Mouse (Mus musculus): ENCODE measurements around the gene Cfdp1. TPM values are rescaled to one million over a fixed set of nuclear protein-coding genes. Genes with fewer than 3 reads are reported as not detected.

Cfdp1 gene
- polyA plus RNA-seq, 1 experiment from 2014 or later, result 225 TPM

DNA sequence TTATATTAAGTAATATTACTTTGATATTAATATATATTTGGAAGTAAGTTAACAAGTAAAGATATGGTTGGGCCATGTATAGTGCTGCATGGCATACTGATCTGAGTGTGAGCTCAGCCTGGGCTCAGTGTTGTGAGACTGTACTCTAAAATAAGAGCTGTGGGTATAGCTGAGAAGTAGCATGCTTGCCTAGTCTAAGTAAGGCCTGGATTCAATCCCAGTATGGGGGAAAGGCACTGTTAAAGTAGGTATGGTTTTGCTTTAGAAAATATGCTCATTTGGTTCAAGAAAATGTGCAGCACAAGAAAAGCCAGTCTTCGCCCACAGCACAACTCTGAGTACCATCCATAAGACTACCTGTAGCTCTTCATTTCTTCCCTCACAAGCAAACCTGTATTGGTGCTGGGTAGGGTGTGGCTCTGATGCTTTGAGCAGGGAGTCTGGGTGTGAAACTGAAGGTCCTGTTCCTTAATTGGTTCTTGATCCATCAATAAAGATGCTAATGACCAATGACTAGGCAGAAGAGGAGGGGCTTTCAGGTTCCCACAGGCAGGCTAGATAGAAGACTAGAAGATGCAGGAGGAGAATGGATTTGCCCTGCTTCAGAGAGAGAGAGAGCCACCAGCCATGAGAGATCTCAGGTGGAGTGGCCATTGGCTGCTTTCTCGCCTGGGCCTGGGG, 43.3 kb downstream of the Cfdp1 start:
- 69% methylated on average over 2 of the region's 2 CpGs for WGBS
- H3K4me3 ChIP-seq, result no peak overlapping the region
- H3K4me1 ChIP-seq, result no peaks in the 10 kb centered on the region
- no peak for DNase-seq (ENCODE audit: low spot score)
- no peaks in the 10 kb centered on the region for H3K9me3 ChIP-seq (replicated peaks)
- H3K36me3 ChIP-seq, result peaks cover 42% of the 10 kb centered on the region
- no peaks in the 10 kb centered on the region for H3K27me3 ChIP-seq (ENCODE audit: low read depth, poor library complexity, severe bottlenecking)
- H3K27ac ChIP-seq (replicated peaks), result no peak overlapping the region

DNA sequence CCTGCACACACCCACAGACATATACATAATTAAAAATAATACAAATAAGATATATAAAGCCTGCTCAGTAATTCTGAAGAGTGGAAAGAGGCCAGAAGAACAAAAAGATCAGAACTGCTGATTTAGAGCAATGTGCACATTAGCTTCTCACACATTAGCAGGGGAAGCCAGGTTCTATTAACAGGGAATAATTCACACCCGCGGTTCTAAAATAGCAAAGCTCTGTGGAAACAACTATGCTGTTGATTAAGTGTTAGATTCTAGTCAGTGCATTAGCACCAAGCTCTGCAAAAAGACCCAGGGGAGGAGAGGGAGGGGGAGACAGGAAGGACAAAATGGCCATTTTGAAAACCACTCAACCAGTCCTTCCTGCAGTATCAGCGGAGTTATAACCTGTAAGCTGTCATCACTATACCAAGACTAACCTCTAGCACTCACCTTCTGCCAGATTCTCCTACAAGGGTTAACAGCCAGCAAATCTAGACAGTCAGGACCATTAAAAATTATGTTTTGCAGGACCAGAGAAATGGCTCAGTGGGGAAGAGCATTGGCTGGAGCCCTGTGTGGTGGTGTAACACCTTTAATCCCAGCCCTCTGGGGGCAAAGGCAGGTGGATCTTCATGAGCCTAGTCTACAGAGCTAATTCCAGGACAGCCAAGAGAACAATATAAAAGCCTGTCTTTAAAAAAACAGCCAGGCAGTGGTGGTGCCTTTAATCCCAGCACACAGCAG, 45.0 kb downstream of the Cfdp1 start:
- no peak overlapping the region for H3K27ac ChIP-seq (replicated peaks)
- H3K9me3 ChIP-seq (replicated peaks), result no peaks in the 10 kb centered on the region
- H3K4me3 ChIP-seq, result no peak overlapping the region
- no peak for DNase-seq (ENCODE audit: low spot score)
- no peaks in the 10 kb centered on the region for H3K27me3 ChIP-seq (ENCODE audit: low read depth, poor library complexity, severe bottlenecking)
- H3K36me3 ChIP-seq, result peaks cover 29% of the 10 kb centered on the region
- H3K4me1 ChIP-seq, result no peaks in the 10 kb centered on the region
- WGBS, result 87% methylated on average over 3 of the region's 3 CpGs

DNA sequence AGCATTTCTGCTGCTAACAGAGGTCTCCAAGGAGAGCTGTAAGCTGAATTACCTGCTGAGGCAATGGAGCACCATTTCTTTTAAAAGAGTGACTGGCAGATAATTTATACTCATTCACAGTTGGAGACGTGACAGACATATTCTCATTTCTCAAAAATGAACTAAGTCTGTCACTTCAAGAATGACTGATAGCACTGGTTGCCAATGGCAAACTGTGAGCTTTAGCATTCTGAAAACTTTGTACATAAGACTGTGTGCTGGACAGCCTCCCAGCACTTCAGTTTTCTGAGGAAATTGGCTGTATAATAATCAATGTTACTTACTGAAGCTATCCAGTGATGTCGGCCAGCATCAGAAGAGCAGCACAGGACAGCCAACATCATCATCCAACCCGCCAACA, 46.1 kb downstream of the Cfdp1 start:
- H3K9me3 ChIP-seq (replicated peaks), result no peaks in the 10 kb centered on the region
- peaks cover 25% of the 10 kb centered on the region for H3K36me3 ChIP-seq
- 97% methylated on average over 3 of the region's 3 CpGs for WGBS
- no peak overlapping the region for H3K27ac ChIP-seq (replicated peaks)
- H3K4me3 ChIP-seq, result no peak overlapping the region
- no peaks in the 10 kb centered on the region for H3K4me1 ChIP-seq
- DNase-seq (ENCODE audit: low spot score), result no peak
- no peaks in the 10 kb centered on the region for H3K27me3 ChIP-seq (ENCODE audit: low read depth, poor library complexity, severe bottlenecking)

DNA sequence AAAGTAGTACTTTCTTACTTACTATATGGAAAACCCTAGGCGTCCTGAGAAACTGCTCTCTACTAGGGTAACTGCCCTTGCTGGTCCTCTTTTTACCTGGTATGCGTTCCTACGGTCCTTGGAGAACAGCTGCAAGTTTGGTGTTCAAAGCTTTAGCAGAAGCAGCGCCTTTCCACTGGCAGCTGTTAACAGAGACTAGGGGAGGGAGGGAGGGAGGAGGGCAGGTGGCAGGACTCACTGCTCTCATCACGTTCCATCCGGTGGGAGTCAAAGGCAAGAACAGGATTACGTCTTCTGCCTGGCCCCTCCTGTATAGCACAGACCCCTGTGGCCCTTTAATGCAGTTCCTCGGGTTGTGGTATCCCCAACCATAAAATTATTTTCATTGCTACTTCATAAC, 50.7 kb downstream of the Cfdp1 start:
- Histone ChIP-seq H3K4me3 (no peak overlapping the region), H3K36me3 (peaks cover 12% of the 10 kb centered on the region), H3K27ac (replicated peaks) (no peak overlapping the region), H3K27me3 (ENCODE audit: low read depth, poor library complexity, severe bottlenecking) (no peaks in the 10 kb centered on the region), H3K4me1 (no peaks in the 10 kb centered on the region), H3K9me3 (replicated peaks) (no peaks in the 10 kb centered on the region)
- DNase-seq (ENCODE audit: low spot score), result no peak
- 94% methylated on average over 8 of the region's 8 CpGs for WGBS

DNA sequence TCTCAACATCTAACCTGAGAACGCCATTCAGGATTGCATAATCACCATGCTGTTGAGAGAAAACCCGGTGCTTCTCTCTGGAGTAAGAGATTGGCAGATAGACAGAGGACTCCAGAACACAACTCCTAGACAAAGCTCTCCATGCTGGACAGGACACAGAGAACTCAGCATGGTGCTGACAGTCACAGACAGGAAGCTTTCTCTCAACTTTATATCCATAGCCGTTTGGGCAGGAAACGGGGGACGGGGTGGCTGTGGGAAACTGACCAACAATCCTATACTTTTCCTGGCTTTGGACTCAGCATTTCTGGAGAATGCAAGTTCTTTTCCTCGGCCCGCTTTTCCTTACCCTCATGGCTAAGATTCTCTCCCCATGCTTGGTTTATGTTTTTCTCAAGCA, 51.8 kb downstream of the Cfdp1 start:
- Histone ChIP-seq H3K27me3 (ENCODE audit: low read depth, poor library complexity, severe bottlenecking) (no peaks in the 10 kb centered on the region), H3K4me1 (no peaks in the 10 kb centered on the region), H3K4me3 (no peak overlapping the region), H3K9me3 (replicated peaks) (no peaks in the 10 kb centered on the region), H3K27ac (replicated peaks) (no peak overlapping the region), H3K36me3 (peaks cover 17% of the 10 kb centered on the region)
- no peak for DNase-seq (ENCODE audit: low spot score)
- WGBS, result 90% methylated on average over 7 of the region's 7 CpGs

DNA sequence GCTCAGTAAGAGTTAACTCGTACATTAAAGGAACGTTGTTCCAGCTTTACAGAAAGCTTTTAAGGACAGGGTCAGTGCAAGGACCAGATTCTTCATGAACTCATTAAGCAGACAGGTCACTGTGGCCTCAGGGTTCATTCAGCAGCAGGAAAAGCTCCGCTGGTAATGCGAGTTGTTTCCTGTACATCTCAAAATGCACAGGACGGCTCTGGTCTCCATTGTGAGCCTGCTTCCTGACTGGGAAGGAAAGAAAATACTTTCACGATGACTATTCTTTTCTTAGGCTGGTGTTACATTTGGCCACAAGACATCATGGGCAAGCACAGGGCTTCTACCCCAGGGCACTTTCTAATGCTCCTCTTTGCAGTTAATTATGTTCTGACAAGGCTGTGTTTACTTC, 52.6 kb downstream of the Cfdp1 start:
- H3K27me3 ChIP-seq (ENCODE audit: low read depth, poor library complexity, severe bottlenecking), result no peaks in the 10 kb centered on the region
- no peak overlapping the region for H3K27ac ChIP-seq (replicated peaks)
- 78% methylated on average over 6 of the region's 6 CpGs for WGBS

DNA sequence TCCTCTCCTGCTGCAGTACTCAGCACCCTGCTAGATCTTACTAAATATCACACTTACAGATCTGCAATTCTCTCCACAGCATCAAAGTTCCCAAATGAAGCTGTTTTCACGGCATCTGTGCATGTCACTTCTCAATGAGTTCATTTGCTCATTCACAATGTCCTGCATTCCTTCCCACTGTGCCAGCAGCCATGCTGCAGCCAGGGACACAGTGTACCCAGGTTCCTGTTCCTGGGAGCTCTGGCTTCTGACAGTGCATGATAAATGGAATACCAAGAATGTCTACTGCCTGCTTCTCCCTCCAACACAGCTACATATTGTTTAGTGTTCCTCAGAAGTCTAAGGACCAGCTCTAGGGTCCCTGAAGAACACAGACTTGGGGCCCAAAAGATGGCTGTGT, 57.6 kb downstream of the Cfdp1 start:
- H3K4me1 ChIP-seq, result no peaks in the 10 kb centered on the region
- no peaks in the 10 kb centered on the region for H3K9me3 ChIP-seq (replicated peaks)
- H3K36me3 ChIP-seq, result peaks cover 27% of the 10 kb centered on the region
- no peak overlapping the region for H3K4me3 ChIP-seq
- no peak overlapping the region for H3K27ac ChIP-seq (replicated peaks)
- H3K27me3 ChIP-seq (ENCODE audit: low read depth, poor library complexity, severe bottlenecking), result no peaks in the 10 kb centered on the region
- 74% methylated on average over 1 of the region's 1 CpGs for WGBS
- no peak for DNase-seq (ENCODE audit: low spot score)

More for the DNA sequence above, 52.6 kb downstream of the Cfdp1 start:
- DNase-seq (ENCODE audit: low spot score), result no peak
- no peaks in the 10 kb centered on the region for H3K4me1 ChIP-seq
- no peak overlapping the region for H3K4me3 ChIP-seq
- H3K9me3 ChIP-seq (replicated peaks), result no peaks in the 10 kb centered on the region
- H3K36me3 ChIP-seq, result peaks cover 17% of the 10 kb centered on the region

DNA sequence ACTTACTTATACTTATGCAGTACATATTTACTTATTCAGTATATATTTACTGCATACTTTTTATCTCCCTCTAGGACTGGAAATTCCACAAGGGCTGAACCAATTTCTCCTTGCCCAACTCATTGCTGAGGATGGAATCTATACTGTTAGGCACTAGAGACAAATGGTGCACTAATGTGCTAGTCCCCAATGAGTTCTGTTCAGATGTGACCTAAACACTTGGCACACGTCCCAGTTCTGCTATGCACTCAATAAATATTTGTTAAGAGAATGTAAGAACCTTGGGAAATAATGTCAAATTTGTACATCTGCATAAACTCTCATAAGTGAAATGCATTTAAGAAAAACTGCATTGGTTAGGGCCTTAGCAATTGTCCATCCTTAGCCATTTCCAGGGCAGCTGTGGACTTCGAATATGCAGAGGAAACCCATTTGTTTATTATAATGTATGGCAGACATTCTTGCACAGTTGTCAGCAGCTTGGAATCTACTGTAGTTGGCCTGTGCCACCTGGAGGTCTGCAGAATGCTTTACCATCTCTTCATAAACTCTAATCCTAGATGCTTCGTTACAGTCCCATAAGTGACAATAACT, 60.7 kb downstream of the Cfdp1 start:
- Histone ChIP-seq H3K27ac (replicated peaks) (no peak overlapping the region), H3K27me3 (ENCODE audit: low read depth, poor library complexity, severe bottlenecking) (no peaks in the 10 kb centered on the region), H3K4me3 (no peak overlapping the region), H3K36me3 (peaks cover 35% of the 10 kb centered on the region), H3K4me1 (peaks cover 18% of the 10 kb centered on the region), H3K9me3 (replicated peaks) (no peaks in the 10 kb centered on the region)
- DNase-seq (ENCODE audit: low spot score), result no peak
- 95% methylated on average over 3 of the region's 3 CpGs for WGBS

DNA sequence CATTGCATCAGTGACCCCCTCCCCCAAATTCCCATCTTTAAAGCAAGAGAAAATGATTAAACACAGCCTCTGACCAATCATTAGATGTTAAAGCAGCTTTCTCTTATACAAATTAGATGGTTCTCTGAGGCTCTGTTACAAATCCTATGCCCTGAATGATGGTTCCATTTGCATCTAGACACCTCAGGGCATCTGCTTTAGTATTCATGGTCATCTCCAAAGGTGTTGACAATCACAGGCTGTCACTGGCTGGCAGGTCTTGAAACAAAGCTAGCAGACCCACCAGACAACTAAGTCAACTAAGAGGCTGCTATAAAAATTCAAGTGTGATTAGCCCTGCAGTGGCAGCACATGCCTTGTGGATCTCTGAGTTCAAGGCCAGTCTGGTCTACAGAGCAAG, 64.5 kb downstream of the Cfdp1 start:
- Histone ChIP-seq H3K4me1 (peaks cover 44% of the 10 kb centered on the region), H3K9me3 (replicated peaks) (no peaks in the 10 kb centered on the region), H3K27ac (replicated peaks) (no peak overlapping the region), H3K27me3 (ENCODE audit: low read depth, poor library complexity, severe bottlenecking) (no peaks in the 10 kb centered on the region), H3K36me3 (peaks cover 25% of the 10 kb centered on the region), H3K4me3 (no peak overlapping the region)
- no peak for DNase-seq (ENCODE audit: low spot score)

DNA sequence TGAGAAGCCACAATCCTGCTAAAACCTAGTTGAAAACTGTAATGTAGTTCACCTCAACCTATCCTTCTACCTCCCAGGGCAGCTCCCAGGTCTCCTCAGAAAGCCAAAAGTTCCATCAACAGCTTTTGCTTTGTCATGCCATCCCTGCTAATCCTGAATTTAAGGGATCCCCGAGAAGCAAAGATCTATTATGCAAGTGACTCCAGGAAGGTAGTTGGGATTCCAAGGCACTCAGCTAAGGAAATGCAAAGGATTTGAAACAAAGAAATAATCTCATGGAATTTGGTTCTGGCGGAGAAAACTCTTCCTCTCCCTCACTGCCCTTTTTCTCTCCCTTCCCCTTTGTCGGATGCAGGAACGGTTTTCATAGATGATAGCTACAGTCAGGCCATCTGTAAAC, 64.9 kb downstream of the Cfdp1 start:
- 24% methylated on average over 4 of the region's 4 CpGs for WGBS
- Histone ChIP-seq H3K9me3 (replicated peaks) (no peaks in the 10 kb centered on the region), H3K27ac (replicated peaks) (peak overlapping the region; percentile 85; the same call in 1 of the 2 replicates), H3K36me3 (peaks cover 21% of the 10 kb centered on the region), H3K4me3 (no peak overlapping the region), H3K4me1 (peaks cover 44% of the 10 kb centered on the region), H3K27me3 (ENCODE audit: low read depth, poor library complexity, severe bottlenecking) (no peaks in the 10 kb centered on the region)
- no peak for DNase-seq (ENCODE audit: low spot score)

DNA sequence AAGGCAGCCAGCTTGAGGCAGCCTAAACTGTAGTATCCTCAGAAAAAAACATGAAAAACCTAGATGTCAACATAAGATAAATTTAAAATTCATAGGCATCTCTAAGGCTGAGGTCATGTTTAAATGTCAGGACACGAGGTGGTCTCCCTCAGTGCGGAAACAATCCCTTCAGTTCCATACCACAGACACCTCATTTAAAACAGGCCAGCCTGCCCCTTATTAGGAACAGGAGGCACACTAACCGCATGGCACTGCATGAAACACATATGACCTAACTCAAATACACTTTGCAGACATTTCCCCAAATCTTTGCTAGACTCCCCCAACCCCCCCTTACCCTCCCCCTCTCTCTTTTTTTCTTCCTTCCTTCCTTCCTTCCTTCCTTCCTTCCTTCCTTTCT, 65.6 kb downstream of the Cfdp1 start:
- 46% methylated on average over 3 of the region's 3 CpGs for WGBS
- peak overlapping the region; percentile 85 for H3K27ac ChIP-seq (replicated peaks)
- no peak overlapping the region for H3K4me3 ChIP-seq
- peaks cover 46% of the 10 kb centered on the region for H3K4me1 ChIP-seq
- no peaks in the 10 kb centered on the region for H3K27me3 ChIP-seq (ENCODE audit: low read depth, poor library complexity, severe bottlenecking)
- DNase-seq (ENCODE audit: low spot score), result no peak
- H3K36me3 ChIP-seq, result peaks cover 14% of the 10 kb centered on the region
- H3K9me3 ChIP-seq (replicated peaks), result no peaks in the 10 kb centered on the region

DNA sequence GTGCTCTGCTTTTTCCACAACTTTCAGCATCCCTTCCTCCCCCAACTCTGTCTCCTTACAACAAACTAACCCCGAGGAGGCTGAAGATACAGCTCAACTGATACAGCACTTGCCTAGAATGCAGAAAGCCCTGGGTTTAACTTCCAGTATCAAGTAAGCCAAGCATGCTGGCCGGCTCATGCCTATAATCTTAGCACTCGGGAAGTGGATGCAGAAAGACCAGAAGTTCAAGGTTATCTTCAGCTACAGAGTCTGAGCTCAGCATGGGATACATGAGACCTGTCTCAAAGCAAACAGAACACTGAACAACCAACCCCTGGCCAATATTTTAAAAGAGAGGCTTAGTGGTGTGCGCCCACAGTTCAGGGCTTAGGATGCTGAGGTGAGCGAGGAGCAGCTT, 66.0 kb downstream of the Cfdp1 start:
- H3K9me3 ChIP-seq (replicated peaks), result no peaks in the 10 kb centered on the region

DNA sequence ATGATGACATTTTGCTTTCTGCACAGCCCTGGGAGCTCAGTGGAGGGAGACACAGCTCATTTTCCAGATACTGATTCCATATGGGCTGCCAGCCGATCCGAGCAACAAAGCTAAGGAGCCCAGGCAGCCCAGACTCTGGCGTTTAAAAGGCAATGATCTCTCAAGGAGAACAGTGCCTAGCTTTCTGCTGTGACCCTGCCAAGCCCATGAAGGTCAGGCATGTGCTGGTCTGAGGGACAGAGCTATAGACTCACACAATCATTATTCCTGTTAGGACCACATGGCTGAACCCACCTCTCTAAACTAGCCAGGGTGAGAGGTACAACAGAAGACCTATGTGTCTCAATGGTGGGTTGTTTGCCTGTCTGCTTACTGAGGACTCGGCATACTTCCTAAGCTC, 66.4 kb downstream of the Cfdp1 start:
- H3K9me3 ChIP-seq (replicated peaks), result no peaks in the 10 kb centered on the region
- no peaks in the 10 kb centered on the region for H3K27me3 ChIP-seq (ENCODE audit: low read depth, poor library complexity, severe bottlenecking)
- H3K27ac ChIP-seq (replicated peaks), result peak overlapping the region; percentile 85
- DNase-seq (ENCODE audit: low spot score), result peak; percentile 44
- H3K36me3 ChIP-seq, result peaks cover 14% of the 10 kb centered on the region
- H3K4me1 ChIP-seq, result peaks cover 54% of the 10 kb centered on the region
- WGBS, result 22% methylated on average over 4 of the region's 4 CpGs
- peak overlapping the region; percentile 38; the same call in 1 of the 2 replicates for H3K4me3 ChIP-seq

More for the DNA sequence above, 66.0 kb downstream of the Cfdp1 start:
- Histone ChIP-seq H3K27ac (replicated peaks) (peak overlapping the region; percentile 85), H3K27me3 (ENCODE audit: low read depth, poor library complexity, severe bottlenecking) (no peaks in the 10 kb centered on the region), H3K4me3 (peak overlapping the region; percentile 38; the same call in 1 of the 2 replicates), H3K4me1 (peaks cover 50% of the 10 kb centered on the region), H3K36me3 (peaks cover 14% of the 10 kb centered on the region)
- DNase-seq (ENCODE audit: low spot score), result no peak
- 52% methylated on average over 5 of the region's 5 CpGs for WGBS
